In the genomic region with DNA sequence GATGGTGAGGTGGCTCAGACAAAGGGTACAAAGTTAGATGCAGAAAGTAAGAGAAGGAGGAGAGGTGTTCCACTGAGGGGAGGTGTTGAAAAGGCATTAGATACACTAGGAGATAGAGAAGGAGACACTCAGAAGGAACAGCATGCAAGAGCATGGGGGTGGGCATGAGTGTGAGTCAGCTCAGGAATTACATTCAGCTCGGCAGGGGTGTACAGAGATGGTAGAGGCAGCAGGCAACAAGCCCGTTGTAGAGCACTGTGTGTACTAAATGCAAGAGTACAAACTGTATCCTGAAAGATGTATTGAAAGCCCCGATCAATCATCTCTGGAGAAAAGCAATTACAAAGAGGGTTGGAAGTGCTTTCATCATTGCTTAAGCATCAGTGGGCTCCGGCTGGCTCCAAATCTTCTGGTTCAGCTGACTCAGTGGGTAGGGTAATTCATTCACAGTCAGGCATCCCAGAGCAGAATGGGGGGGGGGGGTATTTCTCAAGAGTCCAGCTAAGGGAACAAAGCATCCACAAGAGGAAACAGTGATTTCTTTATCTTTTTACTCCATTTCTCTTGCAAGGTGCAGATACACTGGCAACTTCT, we compare ENCODE assay signal across 15 mouse cellular contexts. TPM values are rescaled to one million over a fixed set of nuclear protein-coding genes. Genes with fewer than 3 reads are reported as not detected.
DNase-seq lines count a peak whose midpoint lies in the region; ATAC-seq lines count a peak whose summit lies in the region.
"Had no signal": no experiment of that assay in that cellular context is flagged by ENCODE, and none has a peak within 500 bp of the region (broad histone marks: within the 10 kb centered on the region; RNA-seq: fewer than 3 reads in every experiment).

No protein-coding gene starts in this region.

- H3K9ac ChIP-seq in midbrain, embryonic 12.5 days (replicated peaks): no peak overlapping the region
- no peak overlapping the region for H3K9ac ChIP-seq in midbrain, embryonic 11.5 days (ENCODE audit: low read length)
- H3K9ac ChIP-seq in forebrain, embryonic 14.5 days (ENCODE audit: low read length): no peak overlapping the region
- no peak overlapping the region for H3K9ac ChIP-seq in intestine, embryonic 16.5 days (ENCODE audit: low read depth, low read length)
- H3K9ac ChIP-seq: limb, embryonic 12.5 days; liver, embryonic 14.5 days had no signal

- H3K9me3 ChIP-seq in midbrain, embryonic 12.5 days: no peaks in the 10 kb centered on the region
- H3K9me3 ChIP-seq in midbrain, embryonic 11.5 days (ENCODE audit: control insufficient read depth, low read length): no peaks in the 10 kb centered on the region
- H3K9me3 ChIP-seq in forebrain, embryonic 14.5 days (replicated peaks; ENCODE audit: control insufficient read depth, low read length): no peaks in the 10 kb centered on the region
- H3K9me3 ChIP-seq in intestine, embryonic 16.5 days (ENCODE audit: control insufficient read depth, low read length): no peaks in the 10 kb centered on the region
- H3K9me3 ChIP-seq: limb, embryonic 12.5 days; megakaryocyte, embryonic 14.5 days had no signal

- DNase-seq in midbrain, embryonic 11.5 days (ENCODE audit: low spot score, missing footprints): no peak
- DNase-seq in brain, adult 2 months (ENCODE audit: low read depth, low spot score): peak; percentile 86
- peak; percentile 56 for DNase-seq in forebrain, embryonic 14.5 days (ENCODE audit: low spot score)
- DNase-seq in retina, embryonic 14.5 days (ENCODE audit: low spot score): peak; percentile 67
- no peak for DNase-seq in cerebellum, adult 9-11 months
- DNase-seq: B cell, adult 2 months; cerebellum, adult 11-12 months; heart, adult 18-20 months; lung, postnatal 10 days; thymus, postnatal 36 days had no signal

- H3K27ac ChIP-seq in midbrain, embryonic 12.5 days (replicated peaks): no peak overlapping the region
- H3K27ac ChIP-seq in midbrain, embryonic 11.5 days (ENCODE audit: low read depth, low read length): no peak overlapping the region
- H3K27ac ChIP-seq in forebrain, embryonic 14.5 days (ENCODE audit: low read depth, low read length): no peak overlapping the region
- H3K27ac ChIP-seq in intestine, embryonic 16.5 days (ENCODE audit: low read length): no peak overlapping the region
- H3K27ac ChIP-seq: limb, embryonic 12.5 days; liver, embryonic 14.5 days had no signal

- H3K4me1 ChIP-seq in midbrain, embryonic 12.5 days: peaks cover 25% of the 10 kb centered on the region
- H3K4me1 ChIP-seq in midbrain, embryonic 11.5 days (ENCODE audit: control insufficient read depth, insufficient read depth, low read length): peaks cover 5% of the 10 kb centered on the region; the same call in 1 of the 2 replicates
- H3K4me1 ChIP-seq in forebrain, embryonic 14.5 days (ENCODE audit: control insufficient read depth, insufficient read depth, low read length): peaks cover 5% of the 10 kb centered on the region; the same call in 1 of the 2 replicates
- H3K4me1 ChIP-seq in intestine, embryonic 16.5 days (ENCODE audit: control insufficient read depth, insufficient read depth, low read length): peaks cover 4% of the 10 kb centered on the region; the same call in 1 of the 2 replicates

- 35% methylated on average over 4 of the region's 4 CpGs for WGBS in midbrain, embryonic 12.5 days
- WGBS in midbrain, embryonic 11.5 days: 41% methylated on average over 4 of the region's 4 CpGs
- WGBS in forebrain, embryonic 14.5 days: 10% methylated on average over 4 of the region's 4 CpGs
- WGBS in intestine, embryonic 16.5 days: 73% methylated on average over 4 of the region's 4 CpGs

- no peak overlapping the region for H3K4me2 ChIP-seq in midbrain, embryonic 12.5 days (replicated peaks)
- H3K4me2 ChIP-seq in midbrain, embryonic 11.5 days: no peak overlapping the region
- no peak overlapping the region for H3K4me2 ChIP-seq in forebrain, embryonic 14.5 days (ENCODE audit: low read length)
- H3K4me2 ChIP-seq in intestine, embryonic 16.5 days (ENCODE audit: low read depth, low read length): no peak overlapping the region
- H3K4me2 ChIP-seq: limb, embryonic 12.5 days had no signal

- H3K4me3 ChIP-seq in midbrain, embryonic 12.5 days: no peak overlapping the region
- no peak overlapping the region for H3K4me3 ChIP-seq in midbrain, embryonic 11.5 days (ENCODE audit: low read depth, low read length)
- no peak overlapping the region for H3K4me3 ChIP-seq in forebrain, embryonic 14.5 days (ENCODE audit: low read depth, low read length)
- no peak overlapping the region for H3K4me3 ChIP-seq in intestine, embryonic 16.5 days (ENCODE audit: low read length)
- H3K4me3 ChIP-seq: limb, embryonic 12.5 days; megakaryocyte, embryonic 14.5 days had no signal

- ATAC-seq in midbrain, embryonic 12.5 days (ENCODE audit: low FRiP score, low read depth): peak; percentile 25; the same call in 1 of the 2 replicates
- ATAC-seq in midbrain, embryonic 11.5 days (ENCODE audit: low FRiP score): no peak
- ATAC-seq in forebrain, embryonic 14.5 days: peak; percentile 52; the same call in 1 of the 2 replicates
- ATAC-seq in intestine, embryonic 16.5 days: no peak

- H3K36me3 ChIP-seq in midbrain, embryonic 12.5 days: no peaks in the 10 kb centered on the region
- H3K36me3 ChIP-seq in midbrain, embryonic 11.5 days (ENCODE audit: control insufficient read depth, insufficient read depth, low read length): no peaks in the 10 kb centered on the region
- H3K36me3 ChIP-seq in forebrain, embryonic 14.5 days (ENCODE audit: control insufficient read depth, insufficient read depth, low read length): no peaks in the 10 kb centered on the region
- H3K36me3 ChIP-seq in intestine, embryonic 16.5 days (ENCODE audit: control insufficient read depth, insufficient read depth, low read length): 0 out of 2 replicates have a peak, but pooled peaks cover 4% of the 10 kb centered on the region
- H3K36me3 ChIP-seq: limb, embryonic 12.5 days had no signal

- peaks cover 10% of the 10 kb centered on the region for H3K27me3 ChIP-seq in midbrain, embryonic 12.5 days
- H3K27me3 ChIP-seq in midbrain, embryonic 11.5 days (ENCODE audit: control insufficient read depth, insufficient read depth, low read length): no peaks in the 10 kb centered on the region; the same call in 1 of the 2 replicates
- H3K27me3 ChIP-seq in forebrain, embryonic 14.5 days (replicated peaks; ENCODE audit: control insufficient read depth, insufficient read depth, low read length): 0 out of 2 replicates have a peak, but pooled peaks cover 2% of the 10 kb centered on the region
- no peaks in the 10 kb centered on the region for H3K27me3 ChIP-seq in intestine, embryonic 16.5 days (replicated peaks; ENCODE audit: control insufficient read depth, insufficient read depth, low read length)

RNA-seq across cellular contexts. Expression of gene Prss23, which starts 15.0 kb away (rescaled TPM):
- polyA plus RNA-seq in midbrain, embryonic 12.5 days (2016; fragmentation: Nextera tagmentation; extraction: Ambion mirVana): 24.6 and 32.1 TPM in 2 replicates
- polyA plus RNA-seq in midbrain, embryonic 11.5 days (2014; fragmentation: Nextera tagmentation; extraction: Ambion mirVana): 34.9 and 36.1 TPM in 2 replicates
- 13.0 and 13.8 TPM in 2 replicates for polyA plus RNA-seq in forebrain, embryonic 14.5 days (2014; fragmentation: Nextera tagmentation; extraction: Ambion mirVana)
- polyA plus RNA-seq in intestine, embryonic 16.5 days (2015; fragmentation: Nextera tagmentation; extraction: Ambion mirVana): 84.9 and 86.9 TPM in 2 replicates

Comparison
In these comparisons a context has a peak if more than half of its experiments do, and no peak if none do; other contexts are left out.
1. ATAC-seq: peak in midbrain, embryonic 12.5 days (single experiment) and forebrain, embryonic 14.5 days (single experiment); none in midbrain, embryonic 11.5 days (single experiment) and intestine, embryonic 16.5 days (single experiment).
2. DNase-seq: peak in brain, adult 2 months (single experiment), forebrain, embryonic 14.5 days (single experiment) and retina, embryonic 14.5 days (single experiment); none in midbrain, embryonic 11.5 days (single experiment) and cerebellum, adult 9-11 months (single experiment).